Mouse (Mus musculus) liver, embryonic 11.5 days (tissue): ENCODE measurements around the gene Ywhag. TPM values are rescaled to one million over a fixed set of nuclear protein-coding genes. Genes with fewer than 3 reads are reported as not detected.

Experiments used
- ATAC-seq: fragments of 200-750 bp; cut with Nextera tagmentation; replicated peaks from 2 replicates; pipeline ENCODE4 v1.8.0; 2017; ENCODE audit warnings: moderate number of reproducible peaks, mild to moderate bottlenecking, moderate TSS enrichment, moderate library complexity; ENCODE audit not compliant: low FRiP score
- DNase-seq: peaks from one replicate; pipeline ENCODE4 v3.0.0-alpha.2; 2017; ENCODE audit warnings: low spot score
- H3K27ac ChIP-seq: fragments of 300-500 bp; sonication (generic); 2 replicates; pipeline ENCODE4 v1.5.1; 2014; ENCODE audit warnings: mild to moderate bottlenecking, low read depth, low read length, control low read depth
- H3K27me3 ChIP-seq: fragments of 300-500 bp; sonication (generic); replicated peaks from 2 replicates; pipeline ENCODE4 v1.6.1; 2014; ENCODE audit warnings: low read length, mixed read lengths; ENCODE audit not compliant: control insufficient read depth, insufficient read depth
- H3K36me3 ChIP-seq: fragments of 300-500 bp; sonication (generic); 2 replicates; pipeline ENCODE4 v1.6.1; 2014; ENCODE audit warnings: mild to moderate bottlenecking, low read length, moderate library complexity, mixed read lengths; ENCODE audit not compliant: control insufficient read depth, insufficient read depth
- H3K4me1 ChIP-seq: fragments of 300-500 bp; sonication (generic); replicated peaks from 2 replicates; pipeline ENCODE4 v1.6.1; 2014; ENCODE audit warnings: low read length, mixed read lengths; ENCODE audit not compliant: control insufficient read depth, insufficient read depth
- H3K4me2 ChIP-seq: fragments of 300-500 bp; sonication (generic); 2 replicates; pipeline ENCODE4 v1.6.1; 2014; ENCODE audit warnings: mild to moderate bottlenecking, control low read depth, moderate library complexity
- H3K4me3 ChIP-seq: fragments of 300-500 bp; sonication (generic); 2 replicates; pipeline ENCODE4 v1.5.1; 2014; ENCODE audit warnings: low read depth, low read length, control low read depth
- H3K9ac ChIP-seq: fragments of 300-500 bp; sonication (generic); 2 replicates; pipeline ENCODE4 v1.6.1; 2014; ENCODE audit warnings: low read depth, low read length, control low read depth
- H3K9me3 ChIP-seq: fragments of 300-500 bp; sonication (generic); 2 replicates; pipeline ENCODE4 v1.6.1; 2016; ENCODE audit warnings: low read length, inconsistent platforms, mixed read lengths; ENCODE audit not compliant: control insufficient read depth
- WGBS: fragments of 180-500 bp; shearing (Covaris S2); extraction: QIAGEN DNeasy Blood & Tissue Kit; methylation state at CpG from one replicate; pipeline ENCODE4 v1.1.7; 2014; 5-methylcytosine and 5-hydroxymethylcytosine counted together
- polyA plus RNA-seq: library from polyadenylated mRNA; unstranded; fragments of >200 nt; fragmentation: Nextera tagmentation; extraction: Ambion mirVana; gene quantifications from 2 replicates; pipeline ENCODE4 v1.2.1, GENCODE M21; 2014

Ywhag gene
- polyA plus RNA-seq, 1 experiment from 2014 or later: 99.8 TPM

DNA sequence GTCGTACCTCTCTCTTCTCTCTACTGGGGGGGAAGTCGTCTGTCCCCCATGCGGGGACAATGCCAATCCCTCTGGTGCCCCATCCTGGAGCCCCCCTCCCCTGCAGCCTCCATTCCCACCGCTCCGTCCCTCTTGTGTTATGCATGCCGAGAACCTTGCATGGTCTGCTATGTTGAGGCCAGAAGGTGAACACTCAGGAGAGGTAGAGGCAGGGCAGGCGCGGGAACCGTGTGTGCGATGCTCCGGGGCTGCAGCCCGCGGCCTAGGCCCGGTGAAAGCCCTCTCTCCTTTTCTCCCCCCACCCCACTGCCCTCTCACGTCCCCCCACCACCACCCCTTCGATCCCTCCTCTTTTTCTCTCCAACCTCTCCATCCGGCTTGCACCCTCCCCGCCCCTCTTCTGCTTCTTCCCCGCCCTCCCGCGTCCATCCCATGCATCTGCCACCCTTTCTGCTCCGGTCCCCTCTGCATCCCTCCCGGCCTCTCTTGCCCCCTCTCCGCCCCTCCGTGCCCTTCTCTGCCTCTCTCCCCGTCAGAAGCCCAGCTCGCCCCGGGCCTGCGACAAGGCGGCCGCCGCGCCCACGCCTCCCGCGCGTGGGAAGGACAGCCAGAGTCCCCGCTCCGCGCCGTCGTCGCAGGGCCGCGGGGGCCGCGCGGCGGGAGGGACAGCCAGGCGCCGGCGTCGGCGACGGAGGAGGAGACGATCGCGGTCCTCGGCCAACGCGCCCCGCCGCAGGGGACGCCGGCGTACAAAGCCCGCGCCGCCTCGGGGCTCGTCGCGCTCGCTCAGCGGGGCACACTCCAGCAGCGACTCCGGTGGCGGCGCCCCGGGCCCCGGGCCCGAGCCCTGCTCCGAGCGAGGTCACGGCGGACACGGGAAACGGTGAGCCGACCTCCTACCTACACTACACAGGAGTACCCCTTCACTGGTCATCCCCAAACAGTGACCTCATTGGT is 66.5 kb downstream of the Ywhag start:
- Histone ChIP-seq H3K4me1 (no peaks in the 10 kb centered on the region), H3K9me3 (no peaks in the 10 kb centered on the region), H3K4me2 (peak overlapping the region; percentile 63), H3K36me3 (no peaks in the 10 kb centered on the region), H3K4me3 (peak overlapping the region; percentile 42), H3K27me3 (peaks cover 86% of the 10 kb centered on the region), H3K27ac (no peak overlapping the region), H3K9ac (no peak overlapping the region)
- 4% methylated on average over 79 of the region's 89 CpGs for WGBS
- ATAC-seq (no peak), DNase-seq (no peak)

DNA sequence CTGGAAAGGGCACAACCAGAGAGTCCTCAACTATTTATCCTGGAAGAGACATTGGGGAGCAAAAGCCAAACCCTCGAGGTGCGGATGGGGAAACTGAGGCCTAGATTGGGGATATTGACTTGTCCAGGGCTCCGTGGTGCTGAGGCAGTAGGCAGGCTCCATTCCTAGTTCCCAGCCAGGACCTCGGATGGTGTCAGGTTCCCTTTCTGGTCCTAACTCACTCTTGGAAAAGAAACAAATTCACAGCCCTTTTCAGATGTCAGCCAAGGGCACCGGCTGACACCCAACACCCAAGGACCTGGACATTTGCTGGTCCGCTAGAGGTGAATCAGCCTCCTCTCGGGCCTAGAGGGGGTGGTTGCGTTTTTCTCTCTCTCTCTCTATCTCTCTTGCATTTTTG is 67.8 kb downstream of the Ywhag start:
- Histone ChIP-seq H3K9me3 (no peaks in the 10 kb centered on the region), H3K36me3 (no peaks in the 10 kb centered on the region), H3K4me3 (no peak overlapping the region), H3K27ac (no peak overlapping the region), H3K9ac (no peak overlapping the region), H3K4me2 (no peak overlapping the region), H3K27me3 (peaks cover 81% of the 10 kb centered on the region), H3K4me1 (no peaks in the 10 kb centered on the region)
- DNase-seq: no peak
- ATAC-seq: no peak
- 31% methylated on average over 8 of the region's 8 CpGs for WGBS

Other genes starting within 250 kb of the Ywhag start
- gene Tmem120a, start 190.2 kb downstream of the Ywhag start, polyA plus RNA-seq: 23.2 and 23.7 TPM in 2 replicates
- 0.29 TPM in 1 of 2 replicates, not detected in the other for gene Styxl1, start 156.2 kb downstream of the Ywhag start, polyA plus RNA-seq
- gene Mdh2, start 156.1 kb downstream of the Ywhag start, polyA plus RNA-seq: 625 and 635 TPM in 2 replicates
- 0.04 and 0.16 TPM in 2 replicates for gene Srrm3, start 127.7 kb downstream of the Ywhag start, polyA plus RNA-seq
- gene Hspb1, start 46.7 kb downstream of the Ywhag start, polyA plus RNA-seq: 11.8 and 22.1 TPM in 2 replicates
- gene Ssc4d, start 39.9 kb upstream of the Ywhag start, polyA plus RNA-seq: 3.0 and 3.1 TPM in 2 replicates
- not detected in 2 replicates for gene Zp3, start 45.5 kb upstream of the Ywhag start, polyA plus RNA-seq
- gene Dtx2, start 60.2 kb upstream of the Ywhag start, polyA plus RNA-seq: 20.0 and 20.3 TPM in 2 replicates
- gene Upk3b, start 103.9 kb upstream of the Ywhag start, polyA plus RNA-seq: 15.2 and 16.6 TPM in 2 replicates
- gene Upk3bl, start 119.9 kb upstream of the Ywhag start, polyA plus RNA-seq: 0.78 and 0.97 TPM in 2 replicates
- gene Rasa4, start 149.3 kb upstream of the Ywhag start, polyA plus RNA-seq: 1.7 TPM in 2 replicates
- gene Polr2j, start 182.0 kb upstream of the Ywhag start, polyA plus RNA-seq: 253 and 261 TPM in 2 replicates
- gene Lrwd1, start 201.5 kb upstream of the Ywhag start, polyA plus RNA-seq: 69.0 and 70.3 TPM in 2 replicates
- 20.3 and 24.9 TPM in 2 replicates for gene Alkbh4, start 201.5 kb upstream of the Ywhag start, polyA plus RNA-seq
- gene Orai2, start 236.1 kb upstream of the Ywhag start, polyA plus RNA-seq: 7.4 and 9.0 TPM in 2 replicates